Mouse (Mus musculus): ENCODE measurements around the gene Cct2. TPM values are rescaled to one million over a fixed set of nuclear protein-coding genes. Genes with fewer than 3 reads are reported as not detected.
A peak's percentile ranks its signal among the peaks of the same experiment; 100 is the strongest.

The Cct2 gene
- total and polyA plus RNA-seq, 2 experiments from 2014 or later, result 129 to 154 TPM

DNA sequence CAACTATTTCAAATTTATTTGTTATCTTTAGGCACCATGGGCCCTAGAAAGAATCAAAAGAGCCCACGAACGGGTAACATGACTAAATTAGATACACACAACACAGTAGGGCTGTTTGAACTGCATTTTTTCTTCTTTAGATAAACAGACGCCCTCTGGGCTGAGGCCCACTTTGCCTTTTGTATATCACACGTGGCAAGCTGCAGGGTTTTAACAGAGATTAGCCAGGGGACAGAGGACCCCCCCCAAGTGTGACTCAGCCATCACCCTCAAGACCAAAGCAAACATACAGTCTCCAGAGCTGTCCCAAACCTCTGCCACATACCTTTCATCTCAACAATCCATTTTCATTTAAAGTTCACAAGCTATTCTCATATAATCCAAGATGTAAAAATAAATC lies 42.6 kb upstream of the Cct2 start:
- DNase-seq (ENCODE audit: low spot score), result peak; percentile 62
- Histone ChIP-seq H3K9me3 (replicated peaks; ENCODE audit: control insufficient read depth, low read length) (no peaks in the 10 kb centered on the region), H3K36me3 (replicated peaks; ENCODE audit: control insufficient read depth, insufficient read depth, low read length) (no peaks in the 10 kb centered on the region), H3K4me2 (ENCODE audit: low read depth, low read length) (no peak overlapping the region), H3K27me3 (ENCODE audit: control insufficient read depth, insufficient read depth, low read length) (no peaks in the 10 kb centered on the region), H3K27ac (ENCODE audit: low read depth) (peak overlapping the region; percentile 61; the same call in 1 of the 2 replicates), H3K9ac (replicated peaks; ENCODE audit: low read depth, low read length) (no peak overlapping the region), H3K4me1 (ENCODE audit: control insufficient read depth, insufficient read depth) (peaks cover 34% of the 10 kb centered on the region), H3K4me3 (ENCODE audit: low read depth, low read length) (no peak overlapping the region)
- peak; percentile 67 for ATAC-seq (ENCODE audit: insufficient read depth, low read depth)
- TF ChIP-seq EP300 (IDR thresholded peaks at IDR 0.05; ENCODE audit: low read depth) (no peak), CTCF (IDR thresholded peaks at IDR 0.05; ENCODE audit: low read depth) (no peak)
- 8% methylated on average over 4 of the region's 4 CpGs for WGBS

DNA sequence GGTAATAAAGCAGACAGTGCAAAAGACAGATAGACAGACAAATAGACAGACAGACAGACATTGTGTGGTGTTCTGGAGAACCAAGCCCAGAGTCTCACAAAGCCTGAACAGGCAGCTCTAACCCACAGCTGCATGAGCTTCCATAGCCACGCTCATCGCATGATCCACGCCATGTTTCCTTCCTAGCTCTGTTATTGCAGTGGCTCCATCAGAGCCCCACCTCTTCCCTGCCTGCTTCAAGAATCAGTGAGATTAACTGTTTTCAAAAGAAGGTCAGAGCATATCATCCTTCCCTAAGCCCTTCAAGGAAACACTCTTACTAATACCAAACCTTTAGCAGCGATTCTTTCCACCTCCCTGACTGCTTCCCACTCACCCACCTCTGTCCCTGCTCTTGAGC lies 41.4 kb upstream of the Cct2 start:
- no peaks in the 10 kb centered on the region for H3K9me3 ChIP-seq (replicated peaks; ENCODE audit: control insufficient read depth, low read length)
- H3K4me2 ChIP-seq (ENCODE audit: low read depth, low read length), result no peak overlapping the region
- no peak for DNase-seq (ENCODE audit: low spot score)
- no peaks in the 10 kb centered on the region for H3K27me3 ChIP-seq (ENCODE audit: control insufficient read depth, insufficient read depth, low read length)
- H3K4me3 ChIP-seq (ENCODE audit: low read depth, low read length), result no peak overlapping the region
- 0 out of 2 replicates have a peak overlapping the region, but pooled peaks have one; percentile 13 for H3K27ac ChIP-seq (ENCODE audit: low read depth)
- peaks cover 28% of the 10 kb centered on the region for H3K4me1 ChIP-seq (ENCODE audit: control insufficient read depth, insufficient read depth)
- 58% methylated on average over 4 of the region's 4 CpGs for WGBS
- no peak for ATAC-seq (ENCODE audit: insufficient read depth, low read depth)
- TF ChIP-seq CTCF (IDR thresholded peaks at IDR 0.05; ENCODE audit: low read depth) (no peak), EP300 (IDR thresholded peaks at IDR 0.05; ENCODE audit: low read depth) (no peak)
- no peak overlapping the region for H3K9ac ChIP-seq (replicated peaks; ENCODE audit: low read depth, low read length)
- H3K36me3 ChIP-seq (replicated peaks; ENCODE audit: control insufficient read depth, insufficient read depth, low read length), result no peaks in the 10 kb centered on the region

DNA sequence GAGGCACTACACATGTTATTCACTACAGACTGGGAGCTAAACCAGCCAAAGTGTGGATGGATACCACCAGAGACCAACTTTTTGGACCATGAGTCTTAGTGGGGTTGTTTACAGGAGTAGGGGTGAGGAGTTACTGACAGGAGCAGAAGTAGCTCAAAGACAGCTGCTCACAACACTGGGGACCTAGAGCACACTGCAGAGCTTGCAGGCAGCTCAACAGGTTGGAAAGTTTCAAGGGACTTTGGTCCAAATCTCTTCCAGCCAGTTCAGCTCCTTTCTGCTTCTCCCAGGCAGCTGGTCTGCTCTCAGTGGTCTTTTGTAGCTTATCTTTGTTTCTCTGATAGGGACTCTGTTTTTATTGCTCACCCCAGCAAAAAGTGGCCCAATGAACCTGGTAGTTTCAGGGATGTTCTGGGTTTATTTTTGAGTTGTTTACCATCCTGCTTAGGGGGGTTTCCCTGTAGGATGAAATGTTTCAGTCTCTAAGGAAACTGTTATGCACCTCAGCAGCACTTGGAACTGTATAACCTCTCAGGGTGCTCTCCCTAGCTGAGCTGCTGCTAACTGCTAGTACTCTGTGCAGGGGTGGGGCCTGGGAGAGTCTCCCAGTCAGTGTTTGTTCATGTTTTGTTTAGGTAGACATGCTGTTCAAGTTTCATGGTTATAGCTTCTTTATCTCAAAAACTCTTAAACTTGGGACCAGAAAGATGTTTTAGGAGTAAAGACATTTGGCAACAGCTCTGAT lies 40.4 kb upstream of the Cct2 start:
- no peak overlapping the region for H3K4me3 ChIP-seq (ENCODE audit: low read depth, low read length)
- no peak for DNase-seq (ENCODE audit: low spot score)
- H3K36me3 ChIP-seq (replicated peaks; ENCODE audit: control insufficient read depth, insufficient read depth, low read length), result no peaks in the 10 kb centered on the region
- H3K9ac ChIP-seq (replicated peaks; ENCODE audit: low read depth, low read length), result no peak overlapping the region
- TF ChIP-seq CTCF (IDR thresholded peaks at IDR 0.05; ENCODE audit: low read depth) (no peak), EP300 (IDR thresholded peaks at IDR 0.05; ENCODE audit: low read depth) (no peak)
- peaks cover 28% of the 10 kb centered on the region for H3K4me1 ChIP-seq (ENCODE audit: control insufficient read depth, insufficient read depth)
- peak overlapping the region; percentile 38; the same call in 1 of the 2 replicates for H3K27ac ChIP-seq (ENCODE audit: low read depth)
- no peak for ATAC-seq (ENCODE audit: insufficient read depth, low read depth)
- H3K9me3 ChIP-seq (replicated peaks; ENCODE audit: control insufficient read depth, low read length), result no peaks in the 10 kb centered on the region
- no peak overlapping the region for H3K4me2 ChIP-seq (ENCODE audit: low read depth, low read length)
- H3K27me3 ChIP-seq (ENCODE audit: control insufficient read depth, insufficient read depth, low read length), result no peaks in the 10 kb centered on the region

DNA sequence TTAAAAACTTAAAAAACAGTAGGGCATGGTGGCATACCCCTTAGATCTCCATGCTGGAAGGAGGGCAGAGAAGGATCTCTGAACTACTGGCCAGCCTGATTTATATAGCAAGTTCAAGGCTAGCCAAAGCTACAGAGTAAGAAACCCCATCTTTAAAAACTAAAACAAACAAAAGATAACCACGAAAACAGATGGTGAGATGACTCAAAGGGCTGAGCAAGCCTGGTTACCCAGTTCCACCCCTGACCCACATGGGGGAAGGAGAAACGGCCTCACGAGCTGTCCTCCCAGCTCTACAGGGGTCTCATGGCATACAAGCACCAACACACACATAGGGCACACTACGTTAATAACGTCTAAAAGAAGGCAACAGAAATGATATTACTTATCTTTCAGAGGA lies 36.6 kb upstream of the Cct2 start:
- Histone ChIP-seq H3K27ac (ENCODE audit: low read depth) (no peak overlapping the region), H3K36me3 (replicated peaks; ENCODE audit: control insufficient read depth, insufficient read depth, low read length) (no peaks in the 10 kb centered on the region), H3K9ac (replicated peaks; ENCODE audit: low read depth, low read length) (no peak overlapping the region), H3K4me3 (ENCODE audit: low read depth, low read length) (no peak overlapping the region), H3K4me1 (ENCODE audit: control insufficient read depth, insufficient read depth) (peaks cover 22% of the 10 kb centered on the region), H3K9me3 (replicated peaks; ENCODE audit: control insufficient read depth, low read length) (no peaks in the 10 kb centered on the region), H3K4me2 (ENCODE audit: low read depth, low read length) (no peak overlapping the region), H3K27me3 (ENCODE audit: control insufficient read depth, insufficient read depth, low read length) (no peaks in the 10 kb centered on the region)
- DNase-seq (ENCODE audit: low spot score) (no peak), ATAC-seq (ENCODE audit: insufficient read depth, low read depth) (no peak)
- no peak for TF ChIP-seq EP300 (IDR thresholded peaks at IDR 0.05; ENCODE audit: low read depth)
- TF ChIP-seq CTCF (IDR thresholded peaks at IDR 0.05; ENCODE audit: low read depth), result no peak
- WGBS, result 82% methylated on average over 5 of the region's 5 CpGs

DNA sequence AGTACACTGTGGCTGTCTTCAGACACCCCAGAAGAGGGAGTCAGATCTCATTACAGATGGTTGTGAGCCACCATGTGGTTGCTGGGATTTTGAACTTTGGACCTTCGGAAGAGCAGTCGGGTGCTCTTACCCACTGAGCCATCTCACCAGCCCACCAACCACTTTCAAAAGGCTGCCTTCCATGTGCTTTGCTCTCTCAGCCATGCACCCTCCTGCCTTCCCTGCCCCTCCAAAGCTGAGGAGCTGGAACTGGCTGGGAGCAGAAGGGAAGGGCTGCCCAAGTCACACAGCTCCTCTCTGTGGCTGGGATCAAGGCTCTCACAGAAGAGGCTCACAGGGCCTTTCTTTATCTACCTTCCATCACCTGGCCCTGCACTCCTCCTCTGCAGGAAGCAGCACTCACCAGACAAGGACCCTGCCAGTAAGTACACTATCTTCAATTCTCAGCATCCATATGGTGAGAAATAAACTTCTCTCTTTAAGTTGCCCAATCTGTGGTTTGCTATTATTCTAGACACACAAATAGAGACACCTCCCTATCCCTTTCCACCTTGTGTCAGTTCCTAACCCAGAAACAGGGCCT lies 33.6 kb upstream of the Cct2 start:
- no peaks in the 10 kb centered on the region for H3K27me3 ChIP-seq (ENCODE audit: control insufficient read depth, insufficient read depth, low read length)
- H3K4me3 ChIP-seq (ENCODE audit: low read depth, low read length), result no peak overlapping the region
- no peak overlapping the region for H3K27ac ChIP-seq (ENCODE audit: low read depth)
- DNase-seq (ENCODE audit: low spot score) (no peak), ATAC-seq (ENCODE audit: insufficient read depth, low read depth) (no peak)
- H3K9me3 ChIP-seq (replicated peaks; ENCODE audit: control insufficient read depth, low read length), result no peaks in the 10 kb centered on the region
- H3K4me1 ChIP-seq (ENCODE audit: control insufficient read depth, insufficient read depth), result peaks cover 15% of the 10 kb centered on the region; the same call in 1 of the 2 replicates
- no peak overlapping the region for H3K9ac ChIP-seq (replicated peaks; ENCODE audit: low read depth, low read length)
- 76% methylated on average over 2 of the region's 2 CpGs for WGBS
- TF ChIP-seq CTCF (IDR thresholded peaks at IDR 0.05; ENCODE audit: low read depth) (no peak), EP300 (IDR thresholded peaks at IDR 0.05; ENCODE audit: low read depth) (no peak)
- peaks cover 5% of the 10 kb centered on the region; the same call in 1 of the 2 replicates for H3K36me3 ChIP-seq (replicated peaks; ENCODE audit: control insufficient read depth, insufficient read depth, low read length)
- no peak overlapping the region for H3K4me2 ChIP-seq (ENCODE audit: low read depth, low read length)
